Mouse (Mus musculus) regulatory T cell (primary cell): ENCODE measurements around the gene Napsa.

ENCODE experiments used
- in situ Hi-C: fragments of 300-600 bp; cut with MboI, MseI; formaldehyde crosslinking; loops from one replicate; pipeline ENCODE4 v1.15.1; 2025; ENCODE audit warnings: high pct_unique_total_duplicates

The Napsa gene

DNA sequence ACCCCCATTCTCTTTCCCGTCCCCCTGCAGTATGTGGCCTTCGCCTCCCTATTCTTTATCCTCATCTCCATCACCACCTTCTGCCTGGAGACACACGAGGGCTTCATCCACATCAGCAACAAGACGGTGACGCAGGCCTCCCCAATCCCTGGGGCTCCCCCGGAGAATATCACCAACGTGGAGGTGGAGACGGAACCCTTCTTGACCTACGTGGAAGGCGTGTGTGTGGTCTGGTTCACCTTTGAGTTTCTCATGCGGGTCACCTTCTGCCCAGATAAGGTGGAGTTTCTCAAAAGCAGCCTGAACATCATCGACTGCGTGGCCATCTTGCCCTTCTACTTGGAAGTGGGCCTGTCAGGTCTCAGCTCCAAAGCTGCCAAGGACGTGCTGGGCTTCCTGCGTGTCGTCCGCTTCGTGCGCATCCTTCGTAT is 23.0 kb downstream of the Napsa start:
- in situ Hi-C loops = no loop called here

GRCm38 (mm10) chr7:44596051-44596450 is 23.9 kb downstream of the Napsa start:
- in situ Hi-C loops = no loop called here

DNA sequence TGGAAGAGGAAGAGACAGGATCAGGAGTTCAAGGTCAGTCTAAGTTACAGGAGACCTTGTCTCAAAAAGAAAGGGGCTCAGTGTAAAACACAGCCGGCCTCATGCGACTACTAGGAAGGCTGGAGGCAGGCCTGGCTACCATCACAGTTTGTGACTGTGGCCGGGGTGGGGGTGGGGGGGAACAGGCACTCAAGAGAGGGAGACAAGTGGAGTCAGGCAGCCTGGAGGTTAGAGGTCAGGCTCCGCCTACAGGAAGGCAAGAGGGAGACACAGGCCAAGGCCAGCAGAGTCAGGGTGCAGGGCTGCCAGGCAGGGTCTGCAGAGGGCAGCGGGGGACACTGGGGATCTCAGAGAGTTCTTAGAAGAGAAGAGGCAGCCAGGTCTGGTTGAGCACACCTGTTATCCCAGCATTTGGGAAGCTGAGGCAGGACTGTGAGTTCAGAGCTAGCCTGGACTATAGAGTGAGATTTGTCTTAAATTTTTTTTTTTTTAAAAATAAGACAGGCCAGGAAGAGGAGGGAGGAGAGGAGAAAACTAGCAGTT is 24.9 kb downstream of the Napsa start:
- in situ Hi-C loops = no loop called here

GRCm38 (mm10) chr7:44597666-44598065 is 25.5 kb downstream of the Napsa start:
- in situ Hi-C loops = no loop called here

DNA sequence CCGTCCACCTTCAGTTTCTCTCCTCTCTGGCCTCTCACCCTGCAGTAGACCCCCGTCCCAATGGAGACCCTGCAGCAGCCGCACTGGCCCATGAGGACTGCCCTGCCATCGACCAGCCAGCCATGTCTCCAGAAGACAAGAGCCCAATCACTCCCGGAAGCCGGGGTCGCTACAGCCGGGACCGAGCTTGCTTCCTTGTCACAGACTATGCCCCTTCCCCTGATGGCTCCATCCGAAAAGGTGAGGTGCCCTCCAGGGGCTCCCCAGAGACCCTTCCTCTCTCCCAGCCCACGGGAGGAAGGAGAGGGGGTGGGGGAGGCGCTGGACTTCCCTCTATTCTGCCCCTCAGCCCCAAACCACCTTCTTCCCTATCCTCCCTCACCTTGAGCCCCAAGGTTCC is 26.2 kb downstream of the Napsa start:
- in situ Hi-C loops = no loop called here

DNA sequence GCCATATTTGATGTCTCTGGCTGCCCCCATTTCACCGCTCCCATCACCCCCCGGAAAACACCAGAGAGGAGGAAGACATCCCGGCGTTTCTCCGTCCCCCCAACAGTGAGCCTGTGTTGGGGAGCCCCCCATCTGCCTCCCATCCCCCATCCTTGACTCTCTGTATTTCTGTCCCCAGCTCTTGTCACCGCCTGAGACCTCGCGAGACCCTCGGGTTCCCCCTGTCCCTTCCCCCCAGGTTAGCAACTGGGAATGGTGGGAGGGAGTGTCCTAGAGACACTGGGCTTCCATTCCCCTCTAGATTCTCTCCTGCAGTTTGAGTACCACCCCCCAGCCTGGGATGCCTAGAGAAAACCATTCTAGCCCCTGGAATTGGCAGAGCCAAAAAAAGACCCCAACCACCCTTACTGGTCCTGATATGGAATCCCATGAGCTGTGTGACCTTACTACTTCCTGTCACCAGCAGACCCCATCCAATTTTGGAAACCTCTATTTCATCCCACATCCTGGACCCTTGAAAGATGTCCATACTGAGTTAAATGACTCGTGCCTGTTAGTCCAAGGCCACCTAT is 28.6 kb downstream of the Napsa start:
- in situ Hi-C loops = no loop called here

GRCm38 (mm10) chr7:44601646-44602045 is 29.5 kb downstream of the Napsa start:
- in situ Hi-C loops = no loop called here

DNA sequence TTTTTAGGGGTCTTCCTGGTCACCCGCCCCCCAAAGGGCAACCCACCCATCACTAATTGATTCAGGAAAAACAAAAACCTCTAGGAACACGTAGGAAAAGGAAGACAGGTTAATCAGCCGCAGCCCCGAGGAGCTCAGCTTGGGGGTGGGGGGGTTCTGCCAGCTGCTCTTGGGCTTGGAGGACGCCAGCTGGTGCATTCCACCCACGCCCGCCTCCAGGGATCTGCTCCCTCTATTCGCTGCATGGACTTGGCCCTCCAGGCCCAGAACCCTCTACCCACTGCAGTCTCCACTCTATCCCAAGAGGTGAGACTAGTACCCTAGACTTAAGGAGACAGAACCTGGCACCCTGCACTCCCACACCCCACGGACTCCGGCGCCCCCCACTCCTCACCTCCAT is 30.3 kb downstream of the Napsa start:
- in situ Hi-C loops = no loop called here

DNA sequence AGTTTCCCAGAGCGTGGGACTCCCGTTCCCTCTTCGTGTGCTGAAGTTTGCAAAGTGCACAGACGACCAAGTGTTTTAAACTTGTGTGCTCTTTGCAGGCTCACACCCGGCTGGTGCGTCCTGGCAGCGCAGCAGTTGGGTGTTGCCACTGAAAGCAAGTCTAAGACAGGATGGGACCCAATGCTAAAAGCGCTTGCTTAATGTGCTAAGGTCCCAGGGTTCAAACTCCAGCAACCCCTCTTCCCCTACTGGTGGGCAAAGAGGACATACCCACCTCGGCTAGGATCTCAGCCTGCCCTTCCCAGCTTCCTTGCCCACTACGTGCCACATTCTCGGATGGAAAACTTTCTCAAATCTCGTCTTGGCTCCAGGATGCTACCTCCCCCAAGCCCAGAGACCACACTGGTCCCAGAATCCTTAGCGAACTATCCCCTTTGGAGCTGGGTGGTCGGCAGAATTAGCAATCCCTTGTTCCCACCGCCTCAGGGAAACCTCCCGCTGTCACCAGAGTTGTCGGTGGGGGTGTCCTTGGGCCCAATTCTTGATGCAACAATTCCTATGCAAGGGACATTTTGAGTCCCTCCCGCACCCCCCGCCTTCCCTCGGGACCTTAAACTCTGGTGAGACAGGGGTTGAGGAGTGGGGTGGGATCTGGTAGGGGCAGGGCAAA is 31.1 kb downstream of the Napsa start:
- in situ Hi-C loops = no loop called here

- in situ Hi-C loops = no loop called here
Measured at GRCm38 (mm10) chr7:44604139-44604606, 32.0 kb downstream of the Napsa start.

DNA sequence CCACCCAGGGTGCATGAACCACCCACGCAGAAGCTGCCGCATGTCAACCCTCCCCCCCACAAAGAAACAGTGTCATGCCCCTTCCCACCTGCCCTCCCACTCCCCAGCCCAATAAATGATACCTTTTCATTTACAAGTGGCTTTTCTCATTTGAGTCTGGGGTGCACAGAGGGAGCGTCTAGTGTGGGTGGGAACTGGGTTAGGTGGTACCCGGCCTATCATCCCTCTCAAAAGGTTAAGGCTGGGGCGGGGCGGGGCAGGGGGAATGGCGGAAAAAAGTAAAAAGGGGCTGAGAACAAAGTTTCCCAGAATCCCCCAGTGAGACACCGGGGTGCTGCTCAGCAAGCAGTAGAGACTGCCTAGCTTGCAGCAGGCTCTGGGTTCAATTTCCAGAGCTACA is 32.4 kb downstream of the Napsa start:
- in situ Hi-C loops = no loop called here

GRCm38 (mm10) chr7:44605436-44605835 is 33.3 kb downstream of the Napsa start:
- in situ Hi-C loops = no loop called here

DNA sequence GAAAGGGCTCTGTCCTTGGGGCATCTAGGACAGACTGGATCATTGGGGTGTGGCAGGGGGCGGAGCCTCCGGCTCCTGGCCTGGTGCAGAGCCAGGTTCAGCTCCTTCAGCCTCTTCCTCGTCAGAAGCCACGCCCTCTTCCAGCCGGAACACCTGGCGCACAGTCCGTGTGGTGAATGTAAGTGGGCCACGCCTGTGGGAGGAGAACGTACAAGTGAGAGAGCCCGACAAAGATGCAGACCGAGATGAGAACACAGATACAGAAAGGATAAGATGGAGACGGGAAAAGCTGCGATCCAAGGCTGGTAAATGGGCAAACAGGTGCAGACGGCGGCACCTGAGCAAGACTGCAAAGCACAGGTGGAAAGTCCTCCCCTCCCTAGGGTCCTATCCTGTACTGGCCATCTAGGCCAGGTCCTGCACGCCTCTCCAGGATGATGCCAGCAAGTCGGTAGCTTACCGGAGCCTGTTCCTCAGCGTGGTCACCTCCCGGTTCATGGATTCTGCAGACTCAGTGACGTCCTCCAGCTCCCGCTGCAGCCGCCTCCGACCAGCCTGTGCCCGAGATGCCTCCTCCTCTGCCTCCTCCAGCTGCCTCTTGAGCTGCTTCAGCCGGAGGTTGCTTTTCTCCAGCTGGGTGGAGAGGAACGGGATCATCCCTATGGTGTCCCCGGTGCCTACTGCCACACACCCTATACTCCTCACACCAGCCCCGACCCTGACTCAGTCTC is 34.2 kb downstream of the Napsa start:
- in situ Hi-C loops = no loop called here

DNA sequence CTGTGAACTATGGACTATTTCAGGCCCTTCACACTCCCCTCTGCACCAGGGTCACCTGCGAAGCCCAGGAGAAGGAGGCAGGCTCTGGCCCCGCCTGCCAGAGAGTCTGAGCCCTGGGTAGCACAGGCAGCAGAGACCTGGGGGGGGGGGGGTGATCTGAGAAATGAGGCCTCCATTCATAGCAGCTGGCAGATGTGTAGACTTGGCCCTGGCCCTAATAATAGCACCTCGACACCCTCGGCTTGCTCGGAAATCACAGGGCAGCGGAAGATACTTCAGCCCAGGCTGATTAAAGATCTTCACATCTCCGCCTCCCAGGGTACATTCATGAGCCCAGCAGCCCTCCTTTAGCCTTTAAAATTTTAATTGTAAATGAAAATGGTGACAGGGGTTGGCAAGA is 40.0 kb downstream of the Napsa start:
- in situ Hi-C loops = no loop called here

DNA sequence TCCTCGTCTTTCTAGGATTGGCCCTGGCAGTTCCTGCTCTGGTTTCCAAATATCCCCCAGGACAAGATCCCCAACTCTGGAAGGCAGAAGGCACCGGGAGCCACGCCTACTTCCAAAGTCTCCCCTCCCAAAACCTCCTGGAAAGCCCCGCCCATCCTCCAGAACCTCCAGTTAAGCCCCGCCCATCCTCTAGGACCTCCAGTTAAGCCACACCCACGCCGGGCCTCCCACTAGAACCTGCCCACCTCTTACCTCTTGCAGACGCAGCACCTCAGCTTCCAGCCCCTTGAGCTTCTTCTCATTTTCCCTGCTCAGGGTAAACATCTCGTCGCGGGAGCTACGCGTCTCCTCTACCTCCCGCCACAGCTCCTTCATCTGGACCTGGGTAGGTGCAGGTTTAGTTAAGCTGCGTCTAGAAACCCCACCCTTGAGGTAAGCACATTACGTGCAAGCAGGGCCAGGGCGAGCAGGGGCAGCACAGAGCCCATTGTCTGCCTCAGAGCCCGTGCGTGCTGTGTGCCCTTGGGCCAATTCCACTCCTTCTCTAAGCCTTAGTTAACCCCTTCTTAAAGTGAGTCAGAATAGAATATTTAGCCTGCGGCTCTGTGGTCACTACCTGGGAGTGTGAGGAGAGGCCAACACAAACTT is 42.0 kb downstream of the Napsa start:
- in situ Hi-C loops = no loop called here

DNA sequence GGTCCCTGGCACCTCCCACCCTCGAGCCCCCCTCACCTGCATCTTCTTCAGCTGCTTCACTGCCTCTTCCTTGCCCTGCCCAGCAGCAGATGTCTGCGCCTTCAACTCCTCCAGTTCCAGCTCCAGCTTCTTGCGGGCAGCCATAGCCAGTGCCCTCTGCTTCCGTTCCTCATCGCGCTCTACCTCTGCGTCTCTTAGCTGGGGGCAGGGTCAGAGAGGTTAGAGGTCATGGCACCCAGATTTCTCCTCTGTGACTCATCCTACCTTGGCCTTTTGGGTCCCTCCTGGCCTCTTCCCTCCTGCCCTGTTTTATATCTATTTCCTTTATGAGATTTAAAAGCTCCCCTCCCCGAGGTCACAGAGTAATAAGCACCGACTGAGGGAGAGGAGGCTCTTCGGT is 43.1 kb downstream of the Napsa start:
- in situ Hi-C loops = no loop called here

GRCm38 (mm10) chr7:44615987-44616386 is 43.8 kb downstream of the Napsa start:
- in situ Hi-C loops = no loop called here

DNA sequence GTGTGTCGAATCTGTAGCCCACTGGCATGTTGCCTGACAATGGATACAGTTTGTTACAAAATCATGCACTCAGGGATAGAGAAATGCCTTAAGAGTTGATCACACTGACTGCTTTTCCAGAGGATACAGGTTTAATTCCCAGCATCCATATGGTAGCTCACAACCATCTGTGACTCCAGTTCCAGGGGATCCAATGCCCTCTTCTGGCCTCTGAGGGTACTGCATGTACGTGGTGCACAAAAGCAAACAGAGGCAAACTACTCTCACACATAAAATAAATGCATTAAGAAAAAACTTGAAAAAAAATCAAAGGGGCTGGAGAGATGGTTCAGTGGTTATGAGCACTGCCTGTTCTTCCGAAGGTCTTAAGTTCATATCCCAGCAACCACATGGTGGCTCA is 44.9 kb downstream of the Napsa start:
- in situ Hi-C loops = no loop called here

- in situ Hi-C loops = loop anchor here (10.0 kb wide), 1 partner anchor 1391 kb away; no protein-coding TSS in a partner anchor
Measured at GRCm38 (mm10) chr7:44623714-44624542, 51.7 kb downstream of the Napsa start.

DNA sequence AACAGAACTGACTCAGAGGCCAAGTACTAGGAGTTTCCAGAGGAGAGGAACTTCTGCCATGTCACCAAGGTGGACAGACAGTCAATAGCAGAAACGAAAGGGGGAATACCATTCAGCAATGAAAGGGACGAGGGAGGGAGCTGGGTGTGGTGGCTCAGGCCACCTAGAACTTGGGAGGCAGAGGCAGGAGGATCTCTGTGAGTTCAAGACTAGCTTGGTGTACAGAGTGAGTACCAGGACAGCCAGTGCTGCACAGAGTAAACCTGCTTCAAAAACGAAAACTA is 52.3 kb downstream of the Napsa start:
- in situ Hi-C loops = loop anchor here (10.0 kb wide), 1 partner anchor 1390 kb away; no protein-coding TSS in a partner anchor

DNA sequence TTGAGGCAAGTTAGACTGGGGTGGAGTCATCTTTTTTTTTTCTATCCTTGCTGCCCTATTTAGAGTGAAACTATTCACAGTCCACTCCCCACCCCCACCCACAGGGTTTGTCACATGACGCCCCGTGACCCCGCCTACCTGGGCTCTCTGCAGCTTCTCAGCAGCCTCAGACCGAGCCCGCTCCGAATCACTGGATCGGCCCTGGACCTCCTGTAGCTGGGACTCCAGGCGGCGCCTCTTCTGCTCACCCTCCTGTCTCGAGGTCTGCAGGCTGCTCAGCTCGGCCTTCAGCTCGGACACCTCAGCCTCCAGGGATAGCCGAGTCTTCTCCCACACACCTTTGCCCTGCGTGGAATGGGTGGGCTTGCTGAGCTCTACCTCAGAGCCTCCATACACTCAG is 52.6 kb downstream of the Napsa start:
- in situ Hi-C loops = loop anchor here (10.0 kb wide), 1 partner anchor 1390 kb away; no protein-coding TSS in a partner anchor
